Mouse (Mus musculus): ENCODE results near the gene Mybbp1a.
A peak's percentile ranks its signal among the peaks of the same experiment; 100 is the strongest.

Mybbp1a gene

DNA sequence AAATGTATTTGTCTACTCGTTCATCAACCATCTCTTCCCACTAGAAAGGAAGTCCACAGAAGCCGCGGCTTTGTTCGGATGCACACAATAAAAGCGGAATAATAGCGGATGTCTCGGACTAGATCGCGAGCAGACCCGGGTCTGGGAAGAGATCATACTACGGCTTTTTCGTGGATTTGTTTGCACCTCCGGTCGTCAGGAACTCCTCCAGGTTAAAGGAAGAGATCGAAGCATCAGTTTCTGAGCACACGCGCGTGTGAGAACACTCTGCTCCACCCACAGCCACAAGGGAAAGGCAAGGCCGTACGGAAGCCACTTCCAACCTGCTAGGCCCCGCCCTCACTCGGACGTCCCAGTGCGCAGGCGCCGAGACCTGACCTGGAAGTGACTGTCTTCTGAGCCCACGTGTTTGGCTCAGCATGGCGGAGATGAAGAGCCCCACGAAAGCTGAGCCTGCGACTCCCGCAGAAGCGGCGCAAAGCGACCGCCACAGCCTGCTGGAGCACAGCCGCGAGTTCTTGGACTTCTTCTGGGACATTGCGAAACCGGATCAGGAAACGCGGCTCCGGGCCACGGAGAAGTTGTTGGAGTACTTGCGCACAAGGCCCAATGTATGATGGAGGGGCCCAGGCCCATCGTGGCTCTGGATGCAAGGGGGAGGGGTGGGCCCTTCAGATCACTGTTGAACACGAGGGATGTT is at the start of gene Mybbp1a:
Gene Mybbp1a, plus strand, starts transcription at position 391 of the 700 bp plus-strand sequence.
- DNase-seq (ENCODE audit: low read depth, low spot score) = peak; percentile 99

GRCm38 (mm10) chr11:72393243-72393642 is 47.9 kb upstream of the Mybbp1a start:
- DNase-seq (ENCODE audit: low read depth, low spot score) = no peak

DNA sequence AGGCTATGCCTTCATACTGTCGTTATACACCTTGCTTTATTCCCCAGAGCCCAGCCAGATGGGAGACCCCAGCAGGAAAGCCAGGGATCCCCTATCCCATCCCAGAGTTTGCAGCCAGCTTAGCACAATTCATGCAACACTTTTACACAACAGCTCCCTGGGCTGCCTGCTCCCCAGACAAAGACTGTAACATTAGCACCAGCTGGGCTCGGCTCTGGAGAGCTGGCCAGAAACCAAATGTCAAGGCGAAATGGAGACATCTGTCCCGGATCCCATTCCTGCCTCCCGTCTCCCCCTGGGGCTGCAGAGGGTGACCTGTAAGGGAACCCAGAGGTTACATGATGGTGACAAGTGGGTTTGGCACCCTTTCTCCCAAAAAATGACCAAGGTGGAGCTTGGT is 47.5 kb upstream of the Mybbp1a start:
- no peak for DNase-seq (ENCODE audit: low read depth, low spot score)

DNA sequence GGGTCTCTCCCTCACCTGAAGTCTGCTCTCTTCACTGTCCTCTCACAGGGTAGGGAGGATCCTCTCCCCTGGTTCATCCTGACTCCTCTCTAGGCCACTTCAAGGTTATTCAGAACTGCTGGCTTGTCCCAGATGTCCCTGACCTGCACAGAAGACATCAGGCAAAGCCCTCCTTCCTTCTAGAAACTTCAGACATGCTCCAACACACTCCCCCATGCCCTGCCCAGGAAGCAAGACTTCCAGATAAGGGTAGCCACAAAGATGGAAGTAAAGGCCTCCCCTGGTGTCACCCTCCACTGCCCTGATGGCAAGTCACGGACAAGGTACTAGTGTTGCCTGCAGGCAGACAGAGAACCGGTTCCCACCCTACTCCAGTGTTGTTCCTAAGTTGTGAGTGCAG is 46.5 kb upstream of the Mybbp1a start:
- DNase-seq (ENCODE audit: low read depth, low spot score) = no peak

- no peak for DNase-seq (ENCODE audit: low read depth, low spot score)
These were observed 45.5 kb upstream of the Mybbp1a start for GRCm38 (mm10) chr11:72395652-72396051.

- DNase-seq (ENCODE audit: low read depth, low spot score) = no peak
These were observed 44.5 kb upstream of the Mybbp1a start for GRCm38 (mm10) chr11:72396621-72397020.

DNA sequence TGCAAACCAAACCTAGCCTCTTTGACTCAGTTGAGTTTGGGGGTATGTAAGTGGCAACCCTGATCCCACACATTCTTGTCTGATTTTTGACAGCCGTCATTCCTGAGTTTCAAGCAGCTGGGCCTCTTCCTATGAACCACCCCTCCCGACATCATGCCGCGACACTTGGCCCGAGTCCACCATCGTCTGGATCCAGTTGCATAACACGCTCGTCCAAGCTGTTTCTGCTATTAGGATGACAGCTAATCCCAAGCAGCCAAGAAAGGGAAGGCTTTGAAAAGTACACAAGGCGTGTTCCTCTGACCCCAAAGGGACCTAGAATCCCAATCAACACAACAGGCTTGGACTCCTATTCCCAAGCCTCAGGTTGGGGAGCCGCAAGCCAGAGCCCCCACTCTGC is 44.1 kb upstream of the Mybbp1a start:
- no peak for DNase-seq (ENCODE audit: low read depth, low spot score)

- DNase-seq (ENCODE audit: low read depth, low spot score) = no peak
These were observed 43.2 kb upstream of the Mybbp1a start for GRCm38 (mm10) chr11:72397811-72398525.

DNA sequence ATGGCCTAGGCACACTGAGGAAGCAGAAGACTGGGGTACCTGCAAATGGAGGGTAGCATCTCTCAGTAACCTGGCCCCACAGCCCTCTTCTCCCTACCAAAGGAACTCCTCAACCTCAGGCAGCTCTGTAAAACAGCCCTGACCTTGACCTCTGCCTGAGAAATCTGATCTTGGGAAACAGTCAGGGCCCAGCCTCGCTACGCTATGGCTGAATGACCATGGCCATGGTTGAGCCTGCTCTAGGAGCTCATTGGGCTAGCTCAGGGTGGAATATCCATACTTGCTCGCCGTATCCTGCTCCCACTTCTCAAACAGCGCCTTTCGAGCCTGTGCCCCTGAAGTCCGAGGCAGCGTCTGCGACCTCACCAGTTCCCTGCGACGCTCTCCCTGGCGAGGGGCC is 40.1 kb upstream of the Mybbp1a start:
- peak; percentile 76 for DNase-seq (ENCODE audit: low read depth, low spot score)

- peak; percentile 81 for DNase-seq (ENCODE audit: low read depth, low spot score)
These were observed 39.1 kb upstream of the Mybbp1a start for GRCm38 (mm10) chr11:72402017-72402416.

DNA sequence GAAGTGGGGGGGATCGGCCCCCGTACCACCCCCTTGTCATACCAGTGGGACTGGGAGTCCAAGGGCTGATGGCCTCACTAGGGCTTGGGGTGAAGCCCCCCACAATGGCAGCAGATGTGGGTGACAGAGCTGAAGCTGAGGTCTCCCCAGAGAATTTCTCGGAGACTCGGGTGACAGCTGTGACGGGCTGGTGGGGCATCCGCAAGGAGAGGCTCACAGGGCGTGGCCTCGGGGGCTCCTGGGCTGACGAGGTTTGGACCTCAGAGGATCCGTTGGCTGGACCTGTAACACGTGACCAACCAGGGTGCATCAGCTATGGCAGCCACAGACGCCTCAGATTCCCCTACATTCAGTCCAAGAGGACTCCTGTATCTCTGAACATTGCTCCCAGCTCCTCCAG is 38.2 kb upstream of the Mybbp1a start:
- no peak for DNase-seq (ENCODE audit: low read depth, low spot score)

DNA sequence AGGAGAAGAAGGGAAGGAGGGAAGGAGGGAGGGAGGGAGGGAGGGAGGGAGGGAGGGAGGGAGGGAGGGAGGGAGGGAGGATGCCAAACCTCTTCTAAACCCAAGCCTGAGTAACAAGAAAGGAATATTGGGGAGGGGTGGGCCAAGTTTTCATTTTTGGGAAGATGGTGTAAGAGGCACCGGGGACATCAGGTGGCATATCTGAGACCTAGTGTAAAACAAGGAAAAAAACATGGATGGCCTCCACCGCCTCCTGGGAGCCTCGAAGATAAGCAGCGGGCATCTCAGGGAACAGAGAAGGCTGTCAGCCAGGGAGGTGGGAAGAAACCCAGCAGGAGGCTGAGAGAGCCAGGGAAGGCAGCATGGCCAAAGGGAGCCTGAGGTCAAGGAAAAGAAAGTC is 35.6 kb upstream of the Mybbp1a start:
- no peak for DNase-seq (ENCODE audit: low read depth, low spot score)

GRCm38 (mm10) chr11:72406079-72406675 is 35.0 kb upstream of the Mybbp1a start:
- DNase-seq (ENCODE audit: low read depth, low spot score) = no peak

- no peak for DNase-seq (ENCODE audit: low read depth, low spot score)
These were observed 34.1 kb upstream of the Mybbp1a start for GRCm38 (mm10) chr11:72407081-72407480.

DNA sequence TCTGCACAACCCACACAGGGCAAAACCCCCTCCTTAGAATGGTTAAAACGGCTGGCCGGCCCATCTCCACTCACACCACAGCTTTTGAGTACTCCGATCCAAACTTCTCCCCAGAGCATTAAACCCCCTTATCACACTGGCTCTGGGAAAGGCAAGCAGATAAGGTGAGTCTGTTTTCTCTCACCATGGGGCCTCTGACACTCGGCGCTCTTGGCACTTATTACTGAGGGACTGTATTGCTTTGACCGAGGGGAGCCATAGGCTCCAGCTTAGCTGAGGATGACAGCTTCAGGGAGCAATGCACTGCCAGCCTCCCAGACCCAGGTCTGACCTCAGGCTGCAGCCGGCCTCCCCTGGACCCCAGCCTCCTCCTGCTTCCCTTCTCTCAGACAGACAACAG is 33.6 kb upstream of the Mybbp1a start:
- DNase-seq (ENCODE audit: low read depth, low spot score) = no peak

GRCm38 (mm10) chr11:72408451-72409170 is 32.5 kb upstream of the Mybbp1a start:
- no peak for DNase-seq (ENCODE audit: low read depth, low spot score)

GRCm38 (mm10) chr11:72409649-72410385 is 31.3 kb upstream of the Mybbp1a start:
- no peak for DNase-seq (ENCODE audit: low read depth, low spot score)

DNA sequence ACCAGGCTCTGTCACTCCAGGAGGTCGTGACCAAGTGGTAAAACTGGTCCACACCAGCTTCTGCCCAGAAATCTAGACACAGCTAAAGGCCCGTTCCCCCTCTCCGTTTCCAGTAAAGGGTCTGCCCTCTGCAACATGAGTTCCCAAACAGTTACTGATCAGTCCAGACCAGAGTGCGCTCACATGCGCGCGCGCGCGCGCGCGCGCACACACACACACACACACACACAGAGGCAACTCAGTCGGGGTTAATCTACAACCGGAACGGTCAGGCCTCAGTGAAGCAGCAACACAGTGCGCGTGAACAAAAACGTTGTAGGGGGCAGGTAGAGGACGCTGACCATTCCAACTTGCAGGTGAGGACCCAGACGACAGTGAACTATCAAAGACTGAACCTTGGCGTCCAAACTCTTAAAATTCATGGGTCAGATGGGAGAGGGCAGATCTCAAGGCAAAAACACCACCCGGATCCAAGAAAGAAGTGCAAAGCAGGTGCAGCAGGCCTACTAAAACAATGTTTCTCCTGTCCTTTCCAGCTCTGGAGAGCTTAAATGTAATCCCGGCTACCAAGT is 30.5 kb upstream of the Mybbp1a start:
- peak; percentile 83 for DNase-seq (ENCODE audit: low read depth, low spot score)

GRCm38 (mm10) chr11:72411093-72411921 is 29.8 kb upstream of the Mybbp1a start, which contains the start of gene Smtnl2:
Gene Smtnl2 (minus strand): TSS chr11:72411713.
- peak; percentile 91 for DNase-seq (ENCODE audit: low read depth, low spot score)

GRCm38 (mm10) chr11:72411945-72412344 is 29.2 kb upstream of the Mybbp1a start:
- DNase-seq (ENCODE audit: low read depth, low spot score) = no peak

Data from ES-CJ7 (cell line).